Mouse (Mus musculus) bone marrow macrophage, adult 2 months (primary cell): ENCODE measurements at regions not wholly inside any gene's neighbourhood (a gene's known extent, or its start where the extent isn't known, plus 50 kb on each side); places are given as distances from the start of the nearest gene placed in this dataset.

Experiments
- CTCF ChIP-seq: IDR thresholded peaks from 2 replicates; pipeline ENCODE4 v1.5.1; 2012; ENCODE audit warnings: low read depth, mild to moderate bottlenecking, low read length, moderate library complexity
- POLR2A ChIP-seq: IDR thresholded peaks from 2 replicates; pipeline ENCODE4 v1.6.1; 2012; ENCODE audit warnings: mild to moderate bottlenecking, low read depth, low read length, borderline replicate concordance

DNA sequence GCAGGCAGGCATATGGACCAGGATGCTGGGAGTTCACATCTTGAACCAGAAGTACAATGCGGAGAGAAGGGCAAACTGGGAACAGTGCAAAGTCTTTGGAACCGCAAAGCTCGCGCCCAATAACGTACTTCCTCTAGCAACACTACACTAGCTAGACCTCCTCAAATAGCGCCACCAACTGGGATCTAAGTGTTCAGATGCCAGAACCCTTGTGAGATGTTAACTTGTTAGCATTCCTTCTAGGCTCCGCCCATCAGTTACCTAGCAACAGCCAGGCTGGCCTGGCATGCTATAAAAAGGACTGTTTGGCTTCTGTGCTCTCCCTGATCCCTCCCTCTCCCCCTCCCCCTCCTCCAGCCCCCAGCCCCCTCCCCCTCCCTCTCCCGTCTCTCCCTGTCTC lies 182.3 kb upstream of the Jmjd1c start:
- TF ChIP-seq CTCF = no peak
- TF ChIP-seq POLR2A = no peak
